Mouse (Mus musculus): ENCODE results near the gene Gstm6.
"Not testable (repeated sequence)": the region's sequence is repeated elsewhere in the genome, so short reads cannot be mapped to it uniquely, and the experiment has no call there.

Gstm6 gene

DNA sequence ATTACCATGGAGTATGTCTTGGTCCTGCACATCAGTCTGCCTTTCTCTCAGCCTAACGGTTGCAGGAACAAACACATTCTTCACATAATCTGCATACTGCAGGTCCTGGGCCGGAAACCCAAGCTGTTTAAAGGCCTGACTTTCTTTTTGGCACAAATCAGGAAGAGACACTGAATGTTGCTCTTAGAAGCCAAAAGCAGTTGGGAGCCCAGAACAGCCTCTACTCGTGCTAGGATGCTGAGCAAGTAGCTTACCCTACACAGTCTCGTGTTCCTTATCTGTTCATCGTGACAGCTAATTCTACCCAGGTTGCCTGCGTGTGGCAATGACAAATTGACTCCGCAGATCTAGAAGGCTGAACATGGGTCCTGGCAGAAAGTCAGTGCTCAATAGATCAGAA lies 3.0 kb downstream of the Gstm6 start:
- no peak for DNase-seq

DNA sequence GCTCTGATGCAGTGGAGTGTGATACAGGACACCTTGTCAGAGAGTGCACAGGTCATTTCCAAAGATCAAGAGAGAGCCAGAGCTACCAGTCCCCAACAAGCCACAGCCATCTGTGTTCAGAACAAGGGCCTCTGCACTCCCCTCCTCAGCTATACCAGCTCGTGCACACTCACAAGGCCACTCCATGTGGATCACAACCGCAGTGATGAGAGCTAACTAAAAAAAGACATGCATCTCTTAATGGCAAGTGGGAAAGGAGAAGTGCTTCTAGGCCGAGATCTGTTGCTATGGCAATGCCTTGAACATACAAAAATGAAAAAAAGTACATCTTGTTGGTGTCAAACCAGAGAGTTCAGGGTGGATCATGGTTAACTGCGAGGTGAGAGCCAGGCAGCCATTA lies 3.7 kb downstream of the Gstm6 start:
- no peak for DNase-seq

DNA sequence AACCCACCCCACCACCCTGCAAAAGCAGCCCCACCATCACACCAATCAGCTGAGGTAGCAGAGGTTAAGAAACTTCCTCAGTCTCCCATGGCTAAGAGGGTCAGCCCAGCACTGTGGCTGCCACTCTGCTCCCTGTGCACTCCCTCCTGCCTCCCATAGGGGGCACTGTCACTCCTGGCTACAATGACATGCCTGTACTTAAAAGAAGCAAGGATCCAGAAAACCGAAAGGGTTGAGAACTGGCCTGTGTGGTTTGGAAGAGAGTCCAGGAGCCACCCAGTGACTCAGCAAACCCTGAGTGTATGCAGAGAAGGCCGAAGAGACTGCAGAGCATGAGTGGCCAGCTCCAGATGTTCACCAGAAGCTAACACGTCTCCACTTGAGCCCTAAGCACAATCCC lies 4.1 kb downstream of the Gstm6 start:
- DNase-seq, result peak; percentile 38 to 53

DNA sequence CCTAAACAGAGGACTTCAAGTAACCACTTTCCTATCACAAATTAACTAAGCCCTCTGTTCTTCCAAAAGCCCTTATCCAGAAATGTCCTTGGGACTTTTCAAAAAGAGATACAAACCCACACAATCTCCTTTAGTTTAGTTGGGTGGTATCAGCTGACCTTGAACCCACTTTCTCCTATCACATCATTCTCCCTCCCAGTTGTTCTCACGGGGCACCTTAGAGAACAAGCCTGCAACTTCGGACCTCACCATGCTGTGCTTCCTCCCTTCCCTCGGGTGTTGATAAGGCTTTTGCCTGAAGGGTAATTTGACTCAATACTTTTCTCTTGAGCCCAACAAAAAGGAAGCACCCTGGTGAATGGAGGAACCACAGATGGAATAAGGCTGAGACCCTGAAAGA lies 7.7 kb downstream of the Gstm6 start:
- no peak for DNase-seq

DNA sequence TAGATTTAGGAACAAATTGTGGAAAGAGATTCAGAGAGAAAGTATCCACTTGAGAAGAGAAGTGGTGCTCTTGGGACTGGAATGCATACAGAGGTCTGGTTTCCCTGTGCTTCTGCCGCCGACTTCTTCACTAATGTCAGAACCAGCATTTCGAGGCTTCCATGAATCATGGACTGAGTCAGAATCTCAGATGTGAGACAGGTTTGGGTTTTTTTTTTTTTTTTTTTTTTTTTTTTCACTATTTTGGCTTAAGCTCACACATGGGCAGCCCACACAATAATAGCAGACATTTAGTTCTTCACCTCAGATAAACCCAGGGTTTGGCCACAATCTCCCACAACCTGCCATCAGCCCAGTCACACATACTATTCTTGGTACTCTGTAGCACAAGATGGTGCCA lies 8.3 kb downstream of the Gstm6 start:
- DNase-seq, result no peak

DNA sequence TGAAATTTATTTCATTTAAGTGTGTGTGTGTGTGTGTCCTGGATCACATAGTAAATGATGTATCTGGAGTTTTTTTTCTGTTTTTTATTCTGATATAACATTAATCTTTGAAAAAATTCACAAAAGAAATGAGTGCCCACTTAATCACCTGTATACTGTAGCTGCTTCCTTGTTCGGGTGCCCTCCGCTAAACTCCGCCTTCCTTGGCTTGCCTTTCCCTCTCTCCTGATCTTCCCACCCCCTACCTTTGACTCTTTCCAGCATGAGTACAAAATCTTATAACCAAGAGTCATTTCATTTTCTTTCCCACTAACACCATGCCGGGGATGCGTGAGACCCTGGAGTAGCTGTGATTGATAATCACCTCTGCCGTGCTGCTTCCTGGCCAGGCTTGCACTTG lies 11.4 kb downstream of the Gstm6 start:
- DNase-seq, result no peak

DNA sequence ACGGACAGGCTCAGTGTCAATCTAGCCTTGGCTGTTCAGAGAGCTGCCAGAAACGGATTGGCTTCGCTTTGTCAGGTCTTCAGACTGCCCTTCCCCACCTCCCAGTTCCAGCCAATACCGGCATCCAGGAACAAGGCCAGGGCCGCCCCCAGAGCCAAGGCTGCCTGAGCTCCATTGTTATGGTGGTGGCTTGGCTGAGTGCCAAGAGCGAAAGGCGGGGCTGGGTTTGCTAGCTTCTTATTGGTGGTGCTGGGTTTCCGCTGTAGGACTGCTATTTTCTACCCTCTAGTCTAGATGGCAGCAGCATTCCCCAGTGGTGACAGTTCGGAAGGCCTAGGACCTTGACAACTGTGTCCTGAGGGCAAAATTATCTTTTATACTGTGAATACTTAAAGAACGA lies 11.9 kb downstream of the Gstm6 start, which contains the start of gene Gstm7:
Gene Gstm7, minus strand, starts transcription at position 148 of the 400 bp plus-strand sequence.
- DNase-seq, result peak; percentile 89 to 91

DNA sequence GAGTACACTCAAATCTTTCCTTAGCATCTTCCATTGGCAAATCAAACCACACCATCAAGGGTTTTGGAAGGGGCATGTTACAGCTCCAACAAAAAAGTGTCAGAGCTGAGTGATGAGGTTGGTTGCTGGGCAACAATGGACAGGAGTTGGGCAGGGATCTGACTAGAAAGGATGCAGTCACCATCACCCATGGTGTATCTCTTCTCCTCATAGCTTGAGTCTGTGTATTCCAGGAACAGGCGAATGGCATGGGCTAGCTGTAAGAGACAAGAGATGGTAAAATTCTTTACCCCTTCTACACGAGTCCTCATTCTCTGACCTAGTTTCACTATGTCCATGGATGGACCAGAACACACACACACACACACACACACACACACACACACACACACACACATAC lies 12.4 kb downstream of the Gstm6 start:
- no peak for DNase-seq

DNA sequence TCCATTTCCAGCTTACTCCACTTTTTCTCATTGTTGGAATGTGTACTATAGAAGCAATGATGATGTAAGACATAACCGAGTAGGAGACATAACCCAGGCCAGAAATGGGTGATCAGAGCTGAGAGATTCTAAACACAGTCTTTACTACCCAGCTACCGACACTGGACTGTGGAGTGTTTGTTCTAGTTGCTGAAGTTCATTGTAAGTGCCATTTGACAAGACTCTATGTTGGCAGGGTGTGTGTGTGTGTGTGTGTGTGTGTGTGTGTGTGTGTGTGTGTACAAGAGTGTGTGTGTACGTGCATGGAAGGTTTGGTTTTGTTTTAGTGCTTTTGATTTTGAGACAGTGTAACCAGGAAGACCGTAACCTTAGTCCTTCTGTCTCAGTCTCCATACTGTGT lies 13.8 kb downstream of the Gstm6 start:
- DNase-seq, result no peak

DNA sequence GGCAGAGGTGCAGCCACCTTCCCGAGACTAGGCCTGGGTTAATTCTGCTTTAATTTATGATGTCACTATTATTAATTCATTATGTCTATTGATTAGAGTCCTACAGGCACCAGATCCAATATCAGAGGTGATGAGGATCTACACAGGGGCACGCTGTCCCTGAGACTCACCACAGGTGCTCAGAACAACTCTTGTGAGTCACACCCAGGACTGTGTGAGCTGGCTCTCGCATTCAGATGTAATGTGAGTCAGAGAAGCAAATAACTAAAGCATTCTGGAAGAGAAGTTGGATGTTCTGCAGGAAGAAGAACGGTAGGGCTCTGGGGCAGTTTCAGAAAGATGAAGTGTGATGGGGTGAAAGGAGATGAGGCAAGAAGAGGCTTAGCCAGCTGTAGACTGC lies 14.3 kb downstream of the Gstm6 start:
- DNase-seq, result no peak

DNA sequence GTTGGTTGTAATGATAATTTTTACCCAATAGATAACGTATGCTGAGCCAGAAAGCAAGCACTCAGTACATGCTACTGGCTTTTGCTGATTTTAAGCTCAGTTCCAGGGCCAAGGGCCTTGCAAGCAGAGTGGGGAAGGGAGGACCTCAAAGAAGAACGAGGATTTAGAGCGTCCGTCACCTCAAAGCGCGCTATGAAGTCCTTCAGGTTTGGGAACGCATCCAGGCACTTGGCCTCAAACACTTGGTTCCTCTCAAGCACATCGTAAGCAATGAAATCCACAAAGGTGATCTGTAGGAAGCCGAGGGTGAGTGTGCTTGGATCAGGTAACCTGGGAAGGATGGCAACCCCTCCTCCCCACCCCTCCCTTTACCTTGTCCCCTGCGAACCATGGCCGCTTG lies 14.9 kb downstream of the Gstm6 start:
- no peak for DNase-seq

DNA sequence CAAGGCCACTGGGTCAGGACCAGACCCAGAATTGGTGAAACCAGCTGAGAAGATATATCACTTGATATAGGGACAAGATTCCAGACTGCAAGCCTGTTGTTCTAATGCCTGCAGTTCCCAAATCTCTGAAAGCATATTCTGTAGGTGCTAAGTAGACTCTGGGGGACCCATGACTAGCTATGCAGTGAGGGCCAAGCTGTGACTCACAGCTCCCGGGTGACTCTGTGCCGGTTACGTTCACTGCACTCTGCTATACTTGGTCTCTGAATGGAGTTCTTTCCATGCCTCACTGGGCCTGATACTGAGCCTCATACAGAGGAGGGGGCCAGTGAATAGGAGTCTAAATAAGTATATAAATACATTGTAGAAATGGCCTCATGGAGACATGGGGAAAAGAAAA lies 15.7 kb downstream of the Gstm6 start:
- DNase-seq, result no peak

DNA sequence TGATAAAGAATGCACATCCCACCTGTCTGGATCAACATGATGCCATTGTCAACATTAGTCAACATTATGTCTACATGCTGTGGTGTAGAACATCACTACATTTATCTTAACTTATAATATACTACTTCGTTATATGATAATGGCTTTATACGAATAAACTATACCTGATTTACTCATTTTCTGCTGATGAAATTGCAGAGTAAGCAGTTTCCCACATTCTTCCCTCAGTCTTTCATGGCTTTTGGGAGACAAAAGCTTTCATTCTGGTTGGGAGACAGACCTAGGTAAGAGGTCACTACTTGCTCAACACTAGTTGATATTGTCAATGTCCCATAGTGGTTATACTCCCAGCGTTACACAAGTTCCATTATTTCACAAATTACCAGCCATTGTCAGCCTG lies 18.2 kb downstream of the Gstm6 start:
- DNase-seq, result no peak

DNA sequence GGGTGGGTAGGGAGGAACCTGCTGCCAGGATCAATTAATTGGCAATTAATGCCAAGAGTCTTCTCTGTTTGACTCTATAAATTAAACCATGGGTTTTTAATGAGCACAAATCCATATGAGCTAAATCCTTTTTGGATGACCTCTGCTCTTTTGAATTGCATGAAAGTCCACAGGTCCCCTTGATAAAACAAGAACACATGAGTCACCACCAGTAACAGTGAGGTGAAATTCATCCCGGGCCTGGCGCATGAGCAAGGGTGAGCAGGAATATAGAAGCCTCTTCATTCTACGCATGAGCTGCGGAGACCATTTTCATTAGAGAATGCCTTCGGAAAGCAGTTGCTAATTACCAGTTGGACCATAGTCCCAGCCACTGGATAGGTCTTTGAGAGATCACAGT lies 23.2 kb downstream of the Gstm6 start:
- DNase-seq, result no peak

DNA sequence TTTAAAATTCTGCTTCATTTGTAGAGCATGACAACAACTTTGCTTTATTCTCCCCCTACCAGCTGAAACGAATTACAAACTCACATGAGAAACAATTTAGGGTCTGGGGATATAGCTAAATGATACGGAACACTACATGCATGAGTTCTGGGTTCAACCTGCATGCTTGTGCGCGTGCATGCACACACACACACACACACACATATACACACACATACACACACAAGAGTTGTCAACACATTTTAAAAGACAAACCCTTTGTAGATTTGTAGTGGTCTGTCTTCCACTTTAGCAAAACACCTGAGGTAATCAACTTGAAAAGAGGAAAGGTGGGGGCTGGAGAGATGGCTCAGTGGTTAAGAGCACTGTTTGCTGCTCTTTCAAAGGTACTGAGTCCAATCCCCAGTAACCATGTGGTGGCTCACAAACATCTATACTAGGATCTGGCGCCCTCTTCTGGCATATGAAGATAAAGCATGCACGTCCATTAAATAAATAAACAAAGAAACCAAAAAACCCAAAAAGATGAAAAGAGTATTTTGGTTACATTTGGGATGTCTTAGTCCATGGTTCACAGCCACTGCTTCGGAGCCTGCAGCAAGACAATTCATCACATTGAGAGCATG lies 25.7 kb downstream of the Gstm6 start:
- DNase-seq, result peak; percentile 34 to 68

DNA sequence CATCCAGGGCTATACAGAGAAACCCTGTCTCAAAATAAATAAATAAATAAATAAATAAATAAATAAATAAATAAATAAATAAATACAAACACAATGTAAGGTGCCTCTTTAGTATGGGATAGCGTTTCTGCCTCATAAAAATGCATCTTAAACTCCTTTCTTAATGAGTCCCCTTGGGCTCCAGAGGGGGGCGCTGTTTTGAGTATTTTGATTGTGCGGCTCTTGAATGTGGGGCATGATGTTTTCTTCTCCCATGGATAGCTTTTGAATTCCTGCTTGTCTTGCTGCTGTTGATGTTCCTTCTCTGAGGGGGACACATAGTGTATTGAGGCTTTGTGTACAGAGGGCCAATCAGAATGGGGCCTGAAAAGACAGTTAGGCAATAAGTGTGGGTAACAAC lies 26.5 kb downstream of the Gstm6 start:
- no peak for DNase-seq

DNA sequence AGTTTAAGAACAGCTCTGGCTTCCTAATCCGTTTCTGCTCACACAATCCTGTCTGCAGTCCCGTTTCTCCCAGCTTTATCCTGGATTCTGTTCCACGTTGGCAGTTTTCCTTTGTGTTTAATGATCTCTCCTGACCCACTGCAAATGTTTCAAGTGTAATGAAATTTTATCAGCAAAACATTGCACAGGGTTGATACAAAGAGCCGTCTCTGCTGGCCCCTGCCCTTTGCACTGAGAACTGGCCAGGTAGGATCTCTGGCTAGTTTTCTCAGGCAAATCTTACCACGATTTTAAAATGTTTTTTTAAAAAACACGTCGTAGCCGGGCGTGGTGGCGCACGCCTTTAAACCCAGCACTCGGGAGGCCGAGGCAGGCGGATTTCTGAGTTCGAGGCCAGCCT lies 26.9 kb downstream of the Gstm6 start:
- no peak for DNase-seq

DNA sequence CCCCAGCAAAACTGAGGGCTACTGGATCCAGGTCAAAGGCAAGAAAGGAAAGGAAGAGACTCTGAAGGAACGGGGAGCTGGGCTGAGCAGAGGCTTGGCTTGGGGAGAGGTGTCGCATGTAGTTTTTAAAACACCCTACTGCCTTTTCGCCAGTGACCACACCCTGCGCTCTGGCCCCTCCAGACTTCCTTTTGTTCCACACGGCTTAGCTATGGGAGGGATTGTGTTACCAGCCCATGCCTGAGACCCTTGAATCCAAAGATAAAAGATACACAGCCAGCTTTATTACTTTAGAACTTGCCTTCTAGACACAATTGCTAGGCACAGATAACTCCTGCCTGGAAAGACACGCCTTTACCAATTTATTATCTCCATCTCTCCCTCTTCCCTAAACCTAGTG lies 37.6 kb downstream of the Gstm6 start:
- no peak for DNase-seq

DNA sequence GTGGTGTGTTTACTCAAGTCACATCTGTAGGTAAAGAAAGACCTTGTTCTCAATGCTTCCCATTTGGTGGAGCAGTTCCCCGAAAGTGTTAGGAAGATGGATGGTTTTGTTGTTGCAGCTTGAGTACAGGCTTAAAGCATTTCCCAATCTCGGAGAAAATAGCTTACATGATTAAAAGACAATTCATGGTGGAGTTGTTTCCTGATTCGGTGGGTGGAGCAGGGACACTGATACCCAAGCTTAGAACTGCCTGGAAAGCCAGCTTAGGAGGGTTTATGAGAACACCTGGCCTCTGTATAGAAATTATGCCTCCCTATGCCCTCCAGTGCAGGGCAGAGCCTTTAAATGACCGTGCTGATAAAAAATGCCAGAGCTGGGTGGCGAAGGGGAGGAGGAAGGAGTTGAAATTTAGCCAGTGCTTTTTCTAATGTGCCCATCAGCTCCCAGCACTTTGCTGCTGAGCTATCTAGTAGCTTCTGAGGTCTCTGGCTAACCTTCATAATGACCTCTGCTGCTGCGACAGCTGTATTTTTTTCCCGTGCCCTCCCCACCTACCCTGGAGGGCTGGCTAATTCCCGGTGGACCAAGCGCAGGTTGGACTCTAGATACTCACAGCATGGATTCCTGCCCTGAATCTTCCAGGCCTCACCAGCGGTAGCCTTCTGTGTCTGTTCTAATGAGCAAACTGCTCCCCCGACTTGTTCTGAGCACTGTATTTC lies 42.4 kb downstream of the Gstm6 start:
- DNase-seq, result no peak

DNA sequence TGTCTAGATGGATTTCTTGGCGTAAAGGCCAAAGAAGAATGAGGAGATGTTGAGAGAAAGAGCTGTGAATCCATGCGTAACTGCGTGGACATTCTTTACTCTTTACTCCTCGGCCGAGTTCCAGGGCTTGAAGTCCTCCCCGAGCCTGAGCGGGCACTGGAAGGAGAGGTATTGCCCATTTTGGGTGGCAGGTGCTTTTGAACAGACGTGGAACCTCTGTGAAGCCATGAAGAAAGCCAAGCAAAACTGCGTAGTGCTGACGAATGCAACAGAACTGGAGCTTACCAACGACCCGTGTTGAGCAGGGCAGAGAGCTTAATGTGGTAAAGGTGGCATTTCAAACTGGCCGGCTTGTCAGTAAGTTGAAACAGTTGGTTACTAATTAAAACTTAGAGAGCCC lies 44.9 kb downstream of the Gstm6 start:
- DNase-seq, result no peak

DNA sequence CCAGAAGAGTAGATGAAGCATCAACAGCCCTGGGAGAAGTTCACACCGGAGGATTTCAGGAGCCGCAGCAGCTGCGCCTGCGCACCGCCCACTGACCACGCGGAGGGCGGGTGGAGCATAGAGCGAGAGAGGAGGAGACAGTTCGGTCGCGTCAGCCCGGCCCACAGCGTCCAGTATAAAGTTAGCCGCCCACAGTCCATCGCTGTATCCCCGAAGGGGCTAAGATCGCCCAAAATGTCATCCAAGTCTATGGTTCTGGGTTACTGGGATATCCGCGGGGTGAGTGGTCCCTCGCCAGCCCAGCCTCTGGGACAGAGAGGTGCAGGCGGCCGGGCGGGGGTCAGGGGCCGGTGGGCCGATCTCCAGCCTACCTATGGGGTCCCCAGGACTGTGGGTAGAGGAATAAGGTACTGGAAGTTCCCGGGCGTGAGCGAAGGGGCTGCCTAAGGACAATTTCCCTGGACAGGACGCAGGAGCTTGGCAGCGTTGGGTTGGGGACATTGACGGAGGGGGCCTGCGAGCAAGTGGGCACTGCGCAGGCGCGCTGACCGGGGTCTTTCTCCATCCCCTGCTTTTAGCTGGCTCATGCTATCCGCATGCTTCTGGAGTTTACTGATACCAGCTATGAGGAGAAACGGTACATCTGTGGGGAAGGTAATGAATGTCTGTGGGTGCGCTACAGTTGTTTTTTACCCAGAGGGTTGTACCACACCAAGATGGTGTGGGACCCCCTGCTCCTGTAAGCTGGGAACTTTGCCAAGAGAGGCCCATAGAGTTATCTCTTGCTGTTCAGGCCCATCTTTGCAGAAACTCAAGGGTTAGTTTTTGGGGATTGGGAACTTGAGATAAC lies 47.6 kb downstream of the Gstm6 start, which contains the start of gene Gstm5:
Gene Gstm5, plus strand, starts transcription at position 102 of the 850 bp plus-strand sequence.
- DNase-seq, result peak; percentile 84 to 89

DNA sequence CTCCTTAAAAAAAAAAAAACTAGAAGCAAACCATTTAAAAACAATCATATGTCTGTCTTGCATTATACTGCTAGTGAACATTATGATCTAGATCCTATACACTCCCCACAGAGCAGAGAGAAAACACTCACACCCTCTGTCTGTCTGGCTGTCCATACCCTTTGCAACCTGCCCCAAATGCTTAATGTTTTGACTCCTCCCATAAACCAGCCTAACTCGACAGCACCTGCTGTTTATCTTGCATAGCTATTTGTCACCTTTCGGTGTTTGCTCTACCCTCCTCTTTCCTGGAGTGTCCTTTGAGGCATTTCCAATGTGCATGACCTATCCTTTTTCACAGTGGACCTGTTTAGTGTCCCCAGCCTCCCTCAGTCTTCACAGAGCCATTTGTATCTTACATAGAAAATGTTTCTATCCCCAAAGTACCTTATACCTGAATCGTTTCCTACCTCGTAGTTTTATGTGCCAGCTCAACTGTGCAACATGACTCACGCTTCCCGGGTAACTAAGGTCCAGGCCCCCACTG lies 48.3 kb downstream of the Gstm6 start:
- DNase-seq, result no peak

DNA sequence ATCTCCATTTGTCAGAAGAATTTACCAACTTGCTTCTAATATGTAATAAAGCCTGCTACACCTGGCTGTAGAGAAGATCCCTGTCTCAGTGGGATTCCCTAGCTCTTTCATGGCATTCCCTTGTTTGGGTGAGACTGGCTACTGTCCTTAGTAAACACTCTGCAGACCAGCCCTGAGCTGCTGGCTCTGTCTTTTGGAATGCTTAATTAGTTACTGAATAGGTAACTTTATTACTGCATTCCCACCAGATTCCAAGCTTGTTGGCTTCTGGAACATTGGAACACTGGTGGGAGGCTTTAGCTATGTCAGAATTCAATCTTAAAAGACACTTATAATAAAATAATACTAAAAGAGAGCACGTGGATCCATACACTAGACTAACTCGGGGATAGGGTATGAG lies 54.3 kb downstream of the Gstm6 start:
- not testable (repeated sequence) for DNase-seq
